Mouse (Mus musculus): ENCODE results near the gene Gdpd5. TPM values are rescaled to one million over a fixed set of nuclear protein-coding genes. Genes with fewer than 3 reads are reported as not detected.
A peak's percentile ranks its signal among the peaks of the same experiment; 100 is the strongest.

Gdpd5 gene
- polyA plus RNA-seq (2014; fragmentation: Nextera tagmentation; extraction: Ambion mirVana), result 7.9 and 8.5 TPM in 2 replicates

DNA sequence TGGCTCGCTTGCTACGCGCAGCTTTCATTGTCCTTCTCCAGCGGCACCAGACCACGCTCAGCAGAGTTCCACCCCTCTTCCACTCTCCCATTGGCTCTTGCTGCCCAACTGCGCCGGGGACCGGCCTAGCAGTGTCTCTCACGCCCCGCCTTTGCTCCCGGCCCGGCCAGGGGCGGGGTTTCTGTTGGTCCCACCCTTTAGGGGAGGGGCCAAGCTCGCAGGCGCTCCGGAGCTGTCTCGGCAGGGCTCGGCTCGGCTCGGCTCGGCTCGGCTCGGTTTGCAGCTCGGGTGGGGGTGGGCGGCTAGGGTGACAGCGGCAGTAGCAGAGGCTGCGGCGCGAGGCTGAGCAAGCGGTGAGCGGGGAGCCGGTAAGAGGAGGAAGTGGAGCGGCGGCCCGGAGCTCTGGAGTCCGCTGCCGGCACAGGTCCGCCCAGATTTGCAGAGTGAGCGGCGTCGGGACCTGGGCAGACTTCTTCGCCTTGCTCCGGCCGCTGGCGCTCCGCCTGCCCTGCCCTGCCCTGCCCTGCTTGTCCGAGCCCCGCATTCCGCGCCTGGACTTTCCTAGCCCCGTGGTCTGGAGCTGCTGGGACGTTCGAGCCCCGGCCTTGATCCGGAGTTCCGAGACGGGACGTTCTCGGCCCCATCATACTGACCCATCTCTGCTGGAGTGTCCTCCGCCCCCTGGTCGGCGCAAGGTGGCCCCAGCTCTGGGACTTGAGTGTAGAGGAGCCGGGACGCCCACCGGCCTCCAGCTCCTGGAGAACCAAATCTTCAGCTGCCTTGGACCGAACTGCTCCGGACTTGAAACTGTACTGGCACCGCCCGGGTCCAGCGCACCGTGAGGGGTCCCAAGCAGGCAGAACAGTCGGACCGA, at the start of gene Gdpd5:
Gene Gdpd5 (plus strand): TSS at position 201 of the 874 bp plus-strand sequence.
- under 1% methylated on average over 73 of the region's 73 CpGs for WGBS
- ATAC-seq (ENCODE audit: insufficient number of reproducible peaks, low FRiP score, low TSS enrichment, low read depth) (peak; percentile 94), DNase-seq (ENCODE audit: low spot score) (peak; percentile 100)
- Histone ChIP-seq H3K36me3 (ENCODE audit: control insufficient read depth, insufficient read depth, low read length) (no peaks in the 10 kb centered on the region), H3K27me3 (ENCODE audit: control insufficient read depth, insufficient read depth, low read length) (peaks cover 3% of the 10 kb centered on the region; the same call in 1 of the 2 replicates), H3K4me3 (ENCODE audit: low read depth, low read length) (peak within 1 kb of the TSS; percentile 44), H3K4me1 (ENCODE audit: control insufficient read depth, insufficient read depth, low read length) (peaks cover 18% of the 10 kb centered on the region), H3K27ac (replicated peaks; ENCODE audit: low read depth, low read length) (peak within 1 kb of the TSS; percentile 86), H3K9me3 (ENCODE audit: control insufficient read depth, low read length) (no peaks in the 10 kb centered on the region), H3K4me2 (ENCODE audit: low read depth, severe bottlenecking) (peak within 1 kb of the TSS; percentile 93), H3K9ac (ENCODE audit: low read length) (peak within 1 kb of the TSS; percentile 81)

DNA sequence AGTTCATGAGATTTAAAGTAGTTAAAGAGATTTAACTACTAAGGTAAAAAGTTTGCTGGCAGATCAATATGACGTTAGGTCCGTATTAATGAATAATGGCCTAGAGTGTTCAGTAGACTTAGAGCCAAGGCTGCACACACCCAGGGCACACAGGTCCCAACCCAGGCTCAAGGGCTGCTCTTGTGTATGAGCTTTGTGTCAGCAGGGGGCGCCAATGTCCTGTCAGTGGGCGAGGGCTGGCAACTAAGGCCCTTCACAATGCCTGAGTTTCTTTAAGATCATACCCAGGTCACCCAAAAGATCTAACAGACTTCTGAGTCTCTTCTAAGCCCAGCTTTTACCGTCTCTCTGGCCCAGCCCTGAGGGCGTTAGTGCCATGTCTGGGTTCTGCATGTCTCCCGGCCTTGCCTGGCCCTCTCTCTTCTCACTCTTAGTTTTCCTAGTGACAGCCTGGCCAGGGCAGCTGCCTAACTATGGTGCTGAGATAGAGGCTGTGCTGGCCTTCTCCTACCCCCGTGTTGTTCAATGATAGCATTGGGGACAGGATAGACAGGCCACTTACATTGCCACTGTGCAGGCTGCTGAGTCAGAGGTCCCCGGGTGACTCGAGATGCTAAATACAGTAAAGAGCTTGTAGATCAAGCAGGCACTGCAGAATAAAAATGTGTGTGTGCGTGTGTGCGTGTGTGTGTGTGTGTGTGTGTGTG, 48.3 kb upstream of the Gdpd5 start:
- 0 out of 2 replicates have a peak, but pooled peaks have one; percentile 51 for ATAC-seq (ENCODE audit: insufficient number of reproducible peaks, low FRiP score, low TSS enrichment, low read depth)
- Histone ChIP-seq H3K9me3 (ENCODE audit: control insufficient read depth, low read length) (no peaks in the 10 kb centered on the region), H3K4me1 (ENCODE audit: control insufficient read depth, insufficient read depth, low read length) (no peaks in the 10 kb centered on the region), H3K27ac (replicated peaks; ENCODE audit: low read depth, low read length) (no peak overlapping the region), H3K4me3 (ENCODE audit: low read depth, low read length) (no peak overlapping the region), H3K27me3 (ENCODE audit: control insufficient read depth, insufficient read depth, low read length) (no peaks in the 10 kb centered on the region), H3K4me2 (ENCODE audit: low read depth, severe bottlenecking) (no peak overlapping the region), H3K36me3 (ENCODE audit: control insufficient read depth, insufficient read depth, low read length) (no peaks in the 10 kb centered on the region), H3K9ac (ENCODE audit: low read length) (no peak overlapping the region)
- peak; percentile 95 for DNase-seq (ENCODE audit: low spot score)
- 47% methylated on average over 12 of the region's 12 CpGs for WGBS

DNA sequence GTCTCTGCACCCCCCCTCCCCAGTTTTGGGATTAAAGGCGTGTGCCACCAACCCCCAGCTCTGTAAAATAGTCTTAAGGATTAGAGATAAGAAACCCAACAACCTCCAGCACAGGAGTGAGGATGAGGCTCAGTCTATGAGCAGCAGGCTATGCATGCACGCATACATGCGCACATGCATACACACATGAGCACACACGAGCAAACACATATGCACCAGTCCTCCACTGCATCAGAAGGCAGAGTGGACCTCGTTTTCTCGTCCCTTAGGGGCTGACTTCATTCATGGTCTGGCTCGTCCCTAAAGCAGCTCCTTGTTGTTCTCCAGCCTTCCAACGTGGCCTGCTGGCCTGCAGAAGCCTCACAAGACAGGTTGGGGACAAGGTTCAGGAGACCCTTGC, 40.5 kb upstream of the Gdpd5 start:
- Histone ChIP-seq H3K27ac (replicated peaks; ENCODE audit: low read depth, low read length) (no peak overlapping the region), H3K36me3 (ENCODE audit: control insufficient read depth, insufficient read depth, low read length) (peaks cover 15% of the 10 kb centered on the region), H3K9ac (ENCODE audit: low read length) (no peak overlapping the region), H3K27me3 (ENCODE audit: control insufficient read depth, insufficient read depth, low read length) (no peaks in the 10 kb centered on the region), H3K4me1 (ENCODE audit: control insufficient read depth, insufficient read depth, low read length) (no peaks in the 10 kb centered on the region), H3K4me3 (ENCODE audit: low read depth, low read length) (no peak overlapping the region), H3K9me3 (ENCODE audit: control insufficient read depth, low read length) (no peaks in the 10 kb centered on the region), H3K4me2 (ENCODE audit: low read depth, severe bottlenecking) (no peak overlapping the region)
- 83% methylated on average over 8 of the region's 8 CpGs for WGBS
- no peak for DNase-seq (ENCODE audit: low spot score)
- no peak for ATAC-seq (ENCODE audit: insufficient number of reproducible peaks, low FRiP score, low TSS enrichment, low read depth)

DNA sequence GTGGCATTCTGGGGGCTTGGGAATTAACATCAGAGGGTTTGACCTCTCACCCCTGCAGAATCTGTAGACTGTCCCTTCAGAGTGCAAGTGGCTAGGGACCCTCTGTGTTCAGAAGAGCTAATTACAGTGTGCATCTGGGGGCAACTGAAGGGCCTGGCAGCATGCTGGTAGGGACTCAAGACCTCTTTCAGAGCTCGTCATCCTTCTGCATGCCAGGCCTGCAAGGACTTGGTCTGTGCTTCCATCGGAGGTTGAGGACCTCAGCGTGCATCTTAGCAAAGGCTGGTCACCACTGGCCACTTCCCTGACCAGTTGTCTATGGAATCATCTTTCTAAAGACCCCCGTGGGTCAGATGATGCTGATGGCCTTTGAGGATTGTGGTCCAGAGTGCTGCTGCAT, 37.6 kb upstream of the Gdpd5 start:
- H3K9ac ChIP-seq (ENCODE audit: low read length), result no peak overlapping the region
- H3K4me1 ChIP-seq (ENCODE audit: control insufficient read depth, insufficient read depth, low read length), result no peaks in the 10 kb centered on the region
- H3K9me3 ChIP-seq (ENCODE audit: control insufficient read depth, low read length), result no peaks in the 10 kb centered on the region
- H3K36me3 ChIP-seq (ENCODE audit: control insufficient read depth, insufficient read depth, low read length), result peaks cover 35% of the 10 kb centered on the region
- no peak for DNase-seq (ENCODE audit: low spot score)
- WGBS, result 83% methylated on average over 4 of the region's 4 CpGs
- ATAC-seq (ENCODE audit: insufficient number of reproducible peaks, low FRiP score, low TSS enrichment, low read depth), result no peak
- no peaks in the 10 kb centered on the region for H3K27me3 ChIP-seq (ENCODE audit: control insufficient read depth, insufficient read depth, low read length)
- H3K27ac ChIP-seq (replicated peaks; ENCODE audit: low read depth, low read length), result no peak overlapping the region
- no peak overlapping the region for H3K4me2 ChIP-seq (ENCODE audit: low read depth, severe bottlenecking)
- no peak overlapping the region for H3K4me3 ChIP-seq (ENCODE audit: low read depth, low read length)

DNA sequence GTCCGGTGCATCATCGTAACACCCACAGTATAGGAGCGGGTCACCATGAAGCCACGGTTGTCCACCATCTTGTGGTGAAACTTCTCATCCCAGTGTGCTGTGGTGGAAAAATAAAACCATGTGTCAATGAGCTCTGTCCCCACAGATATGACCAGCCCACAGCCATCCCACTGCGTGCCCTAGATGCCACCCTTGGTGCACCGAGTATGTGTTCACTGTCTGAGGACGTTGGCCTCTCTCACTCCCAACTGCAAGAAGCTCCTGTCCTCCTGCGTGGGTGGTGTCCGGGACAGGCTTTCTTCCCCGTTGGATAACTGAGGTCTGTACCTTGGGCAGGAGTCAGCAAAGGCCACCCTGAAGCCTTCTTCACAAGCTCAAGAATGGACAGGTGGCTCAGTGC, 33.9 kb upstream of the Gdpd5 start:
- 97% methylated on average over 10 of the region's 10 CpGs for WGBS

DNA sequence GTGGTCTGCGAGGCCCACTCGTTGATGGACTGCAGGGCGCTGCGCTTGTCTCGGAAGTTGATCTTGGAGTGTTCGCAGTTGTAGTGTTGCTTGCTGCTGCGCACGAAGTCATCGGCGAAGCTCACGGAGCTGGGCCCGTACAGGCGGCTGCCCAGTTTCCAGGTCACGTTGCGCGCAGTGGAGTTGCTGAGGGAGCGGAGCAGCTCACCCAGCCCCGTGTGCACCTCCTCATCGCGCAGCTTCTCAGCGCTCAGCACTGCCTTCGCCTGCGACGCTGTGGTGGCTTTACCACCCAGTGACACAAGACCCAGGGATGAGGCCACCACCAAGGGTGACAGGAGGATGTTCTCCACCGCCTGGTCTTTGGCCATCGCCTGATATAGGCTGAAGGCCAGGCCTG, 32.3 kb upstream of the Gdpd5 start:
- Histone ChIP-seq H3K9ac (ENCODE audit: low read length) (no peak overlapping the region), H3K27ac (replicated peaks; ENCODE audit: low read depth, low read length) (no peak overlapping the region), H3K27me3 (ENCODE audit: control insufficient read depth, insufficient read depth, low read length) (no peaks in the 10 kb centered on the region), H3K4me2 (ENCODE audit: low read depth, severe bottlenecking) (no peak overlapping the region), H3K4me1 (ENCODE audit: control insufficient read depth, insufficient read depth, low read length) (peaks cover 14% of the 10 kb centered on the region), H3K9me3 (ENCODE audit: control insufficient read depth, low read length) (no peaks in the 10 kb centered on the region), H3K36me3 (ENCODE audit: control insufficient read depth, insufficient read depth, low read length) (peaks cover 40% of the 10 kb centered on the region), H3K4me3 (ENCODE audit: low read depth, low read length) (no peak overlapping the region)
- WGBS, result 95% methylated on average over 26 of the region's 26 CpGs
- no peak for DNase-seq (ENCODE audit: low spot score)
- ATAC-seq (ENCODE audit: insufficient number of reproducible peaks, low FRiP score, low TSS enrichment, low read depth), result no peak

More for the DNA sequence above, 33.9 kb upstream of the Gdpd5 start:
- H3K9me3 ChIP-seq (ENCODE audit: control insufficient read depth, low read length), result no peaks in the 10 kb centered on the region
- no peak for ATAC-seq (ENCODE audit: insufficient number of reproducible peaks, low FRiP score, low TSS enrichment, low read depth)
- H3K4me2 ChIP-seq (ENCODE audit: low read depth, severe bottlenecking), result 0 out of 2 replicates have a peak overlapping the region, but pooled peaks have one; percentile 2
- no peaks in the 10 kb centered on the region for H3K27me3 ChIP-seq (ENCODE audit: control insufficient read depth, insufficient read depth, low read length)
- no peak overlapping the region for H3K9ac ChIP-seq (ENCODE audit: low read length)
- H3K27ac ChIP-seq (replicated peaks; ENCODE audit: low read depth, low read length), result no peak overlapping the region
- no peak overlapping the region for H3K4me3 ChIP-seq (ENCODE audit: low read depth, low read length)
- H3K4me1 ChIP-seq (ENCODE audit: control insufficient read depth, insufficient read depth, low read length), result peaks cover 14% of the 10 kb centered on the region
- DNase-seq (ENCODE audit: low spot score), result no peak
- peaks cover 44% of the 10 kb centered on the region for H3K36me3 ChIP-seq (ENCODE audit: control insufficient read depth, insufficient read depth, low read length)

DNA sequence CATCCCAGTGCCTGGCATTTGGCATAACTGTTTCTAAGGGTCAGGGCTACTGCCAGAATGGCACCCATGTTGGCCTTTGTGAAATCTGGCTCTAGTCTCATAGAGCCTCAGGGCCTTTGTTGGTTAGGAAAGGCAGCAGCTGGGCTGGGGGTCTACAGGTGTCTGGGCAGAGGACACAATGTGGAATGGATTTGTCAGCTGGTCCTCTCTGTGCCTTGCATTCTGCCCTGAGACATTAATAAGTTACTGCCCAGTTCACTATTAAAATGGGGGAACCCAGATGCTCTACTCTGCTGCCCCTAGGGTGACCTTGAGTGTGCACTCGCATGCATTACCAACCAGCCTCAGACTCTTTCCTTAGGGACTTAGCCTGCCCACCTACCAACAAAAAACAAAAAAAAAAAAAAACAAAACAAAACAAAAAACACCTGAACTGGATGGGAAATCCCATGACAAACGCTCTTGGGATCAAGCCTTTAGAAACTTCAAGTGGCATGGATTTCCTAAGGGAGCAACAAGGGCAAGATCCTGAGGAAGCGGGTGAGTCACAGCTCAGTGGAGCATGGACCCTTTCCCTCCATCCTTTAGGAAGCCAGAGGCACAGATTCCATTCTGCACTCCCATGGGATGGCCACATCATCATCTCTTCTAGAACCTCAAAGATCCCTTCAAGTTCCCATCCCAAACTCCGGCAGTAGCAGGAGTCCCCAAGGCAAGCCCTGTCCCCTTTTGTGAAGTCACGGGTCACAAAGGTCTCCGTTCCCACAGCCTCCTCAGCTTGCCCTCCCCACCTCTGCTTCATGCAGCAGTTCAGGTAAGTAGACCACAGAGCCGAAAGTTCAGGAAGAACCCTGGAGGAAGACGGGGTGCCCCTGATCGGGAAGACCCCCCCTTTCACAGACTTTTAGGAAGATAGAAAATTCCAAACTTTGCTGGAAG, 31.2 kb upstream of the Gdpd5 start:
- Histone ChIP-seq H3K27me3 (ENCODE audit: control insufficient read depth, insufficient read depth, low read length) (no peaks in the 10 kb centered on the region), H3K4me3 (ENCODE audit: low read depth, low read length) (peak overlapping the region; percentile 86), H3K4me2 (ENCODE audit: low read depth, severe bottlenecking) (peak overlapping the region; percentile 90), H3K27ac (replicated peaks; ENCODE audit: low read depth, low read length) (no peak overlapping the region), H3K9ac (ENCODE audit: low read length) (peak overlapping the region; percentile 80), H3K4me1 (ENCODE audit: control insufficient read depth, insufficient read depth, low read length) (peaks cover 18% of the 10 kb centered on the region), H3K36me3 (ENCODE audit: control insufficient read depth, insufficient read depth, low read length) (peaks cover 31% of the 10 kb centered on the region), H3K9me3 (ENCODE audit: control insufficient read depth, low read length) (no peaks in the 10 kb centered on the region)
- DNase-seq (ENCODE audit: low spot score) (no peak), ATAC-seq (ENCODE audit: insufficient number of reproducible peaks, low FRiP score, low TSS enrichment, low read depth) (no peak)
- WGBS, result 77% methylated on average over 9 of the region's 9 CpGs

All from limb, embryonic 11.5 days (tissue).